Mouse (Mus musculus) kidney, postnatal 0 days (tissue): ENCODE measurements at regions not wholly inside any gene's neighbourhood (a gene's known extent, or its start where the extent isn't known, plus 50 kb on each side); places are given as distances from the start of the nearest gene placed in this dataset.

Experiments
- ATAC-seq: fragments of 200-750 bp; cut with Nextera tagmentation; replicated peaks from 2 replicates; pipeline ENCODE4 v1.8.0; 2017; ENCODE audit warnings: low read depth, moderate number of reproducible peaks, moderate TSS enrichment, moderate library complexity; ENCODE audit not compliant: low FRiP score
- DNase-seq: peaks from one replicate; pipeline ENCODE4 v3.0.0-alpha.2; 2016; ENCODE audit warnings: low spot score
- H3K27ac ChIP-seq: fragments of 300-500 bp; sonication (generic); 2 replicates; pipeline ENCODE4 v1.5.1; 2014; ENCODE audit warnings: mild to moderate bottlenecking
- H3K27me3 ChIP-seq: fragments of 300-500 bp; sonication (generic); 2 replicates; pipeline ENCODE4 v1.6.1; 2014; ENCODE audit warnings: low read length, mixed read lengths; ENCODE audit not compliant: insufficient read depth
- H3K36me3 ChIP-seq: fragments of 300-500 bp; sonication (generic); 2 replicates; pipeline ENCODE4 v1.6.1; 2014; ENCODE audit warnings: low read length, mixed read lengths; ENCODE audit not compliant: insufficient read depth
- H3K4me1 ChIP-seq: fragments of 300-500 bp; sonication (generic); replicated peaks from 2 replicates; pipeline ENCODE4 v1.6.1; 2014; ENCODE audit warnings: antibody characterized with exemption, low read length, mixed read lengths; ENCODE audit not compliant: insufficient read depth
- H3K4me2 ChIP-seq: fragments of 300-500 bp; sonication (generic); 2 replicates; pipeline ENCODE4 v1.6.1; 2014; ENCODE audit warnings: mild to moderate bottlenecking, low read length, moderate library complexity, mixed read lengths
- H3K4me3 ChIP-seq: fragments of 300-500 bp; sonication (generic); replicated peaks from 2 replicates; pipeline ENCODE4 v1.5.1; 2014; ENCODE audit warnings: low read depth, low read length
- H3K9ac ChIP-seq: fragments of 300-500 bp; sonication (generic); 2 replicates; pipeline ENCODE4 v1.6.1; 2014; ENCODE audit warnings: low read depth, low read length
- H3K9me3 ChIP-seq: fragments of 300-500 bp; sonication (generic); replicated peaks from 2 replicates; pipeline ENCODE4 v1.6.1; 2016; ENCODE audit warnings: low read length, inconsistent platforms, mixed read lengths
- CTCF ChIP-seq: IDR thresholded peaks from 2 replicates; pipeline ENCODE4 v1.5.1; 2016; ENCODE audit warnings: antibody characterized with exemption, low read depth, mild to moderate bottlenecking, moderate library complexity
- WGBS: fragments of 180-500 bp; shearing (Covaris S2); extraction: QIAGEN DNeasy Blood & Tissue Kit; methylation state at CpG from one replicate; pipeline ENCODE4 v1.1.7; 2014; 5-methylcytosine and 5-hydroxymethylcytosine counted together

DNA sequence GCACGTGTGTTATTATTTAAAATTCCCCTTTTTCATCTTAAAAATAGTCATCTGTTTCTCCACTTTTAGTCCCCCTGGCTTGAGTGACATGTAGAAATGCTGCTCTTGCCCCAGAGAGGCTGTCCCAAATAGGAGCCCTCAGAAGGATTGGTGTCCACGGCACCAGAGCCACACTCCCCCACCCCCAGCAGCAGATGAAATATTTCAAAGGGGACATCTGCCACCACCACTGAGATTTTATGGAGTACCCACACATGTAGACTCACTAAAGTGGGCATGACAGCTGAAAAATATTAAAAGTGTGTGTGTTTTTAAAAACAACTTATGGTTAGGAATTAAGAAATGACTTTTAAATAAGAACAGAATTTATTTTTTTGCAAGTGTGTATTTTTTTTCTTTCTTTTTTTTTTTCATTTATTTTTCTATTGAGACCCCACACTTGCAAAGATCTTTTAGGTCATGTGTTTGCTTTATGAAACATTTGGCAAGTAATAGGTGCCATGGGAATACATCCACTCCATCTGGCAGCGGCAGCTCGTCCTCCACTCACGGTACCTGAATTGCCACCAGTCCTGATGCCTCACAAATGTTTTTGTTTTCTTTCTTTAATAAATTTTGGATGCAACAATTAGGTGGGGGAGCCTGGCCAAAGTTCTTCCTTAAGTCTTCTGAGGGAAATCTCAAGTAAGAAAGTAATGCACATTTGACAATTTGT is 533.2 kb upstream of the Zeb2 start:
- no peak overlapping the region for H3K9ac ChIP-seq
- H3K27me3 ChIP-seq: no peaks in the 10 kb centered on the region
- H3K4me2 ChIP-seq: no peak overlapping the region
- H3K4me1 ChIP-seq: no peaks in the 10 kb centered on the region
- no peak for ATAC-seq
- H3K9me3 ChIP-seq: no peaks in the 10 kb centered on the region
- H3K4me3 ChIP-seq: no peak overlapping the region
- WGBS: 68% methylated on average over 5 of the region's 5 CpGs
- no peak for DNase-seq
- H3K27ac ChIP-seq: no peak overlapping the region
- no peaks in the 10 kb centered on the region for H3K36me3 ChIP-seq
- TF ChIP-seq CTCF: no peak

DNA sequence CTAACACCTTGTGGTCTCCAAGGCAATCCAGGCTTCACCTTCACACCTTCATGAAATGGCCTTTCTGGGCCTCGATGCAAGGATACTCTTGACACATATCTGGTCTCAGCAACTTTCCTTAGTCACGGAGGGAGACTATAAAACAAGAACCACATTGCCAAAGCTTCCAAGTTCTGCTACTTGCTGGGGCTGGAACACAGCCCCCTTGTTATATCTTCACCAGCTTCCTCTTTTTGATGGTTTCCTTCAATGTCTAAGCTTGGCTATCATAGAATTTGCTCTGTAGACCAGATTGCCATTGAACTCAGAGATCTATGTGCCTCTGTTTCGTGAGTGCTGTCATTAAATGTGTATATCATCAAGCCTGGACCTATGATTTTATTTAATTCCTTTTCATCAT is 530.7 kb upstream of the Zeb2 start:
- no peaks in the 10 kb centered on the region for H3K9me3 ChIP-seq
- ATAC-seq (no peak), DNase-seq (no peak)
- WGBS: 73% methylated on average over 3 of the region's 3 CpGs
- H3K9ac ChIP-seq: no peak overlapping the region
- no peak overlapping the region for H3K4me3 ChIP-seq
- no peak overlapping the region for H3K27ac ChIP-seq
- H3K4me1 ChIP-seq: no peaks in the 10 kb centered on the region
- no peak overlapping the region for H3K4me2 ChIP-seq
- TF ChIP-seq CTCF: no peak
- H3K36me3 ChIP-seq: no peaks in the 10 kb centered on the region
- no peaks in the 10 kb centered on the region for H3K27me3 ChIP-seq

DNA sequence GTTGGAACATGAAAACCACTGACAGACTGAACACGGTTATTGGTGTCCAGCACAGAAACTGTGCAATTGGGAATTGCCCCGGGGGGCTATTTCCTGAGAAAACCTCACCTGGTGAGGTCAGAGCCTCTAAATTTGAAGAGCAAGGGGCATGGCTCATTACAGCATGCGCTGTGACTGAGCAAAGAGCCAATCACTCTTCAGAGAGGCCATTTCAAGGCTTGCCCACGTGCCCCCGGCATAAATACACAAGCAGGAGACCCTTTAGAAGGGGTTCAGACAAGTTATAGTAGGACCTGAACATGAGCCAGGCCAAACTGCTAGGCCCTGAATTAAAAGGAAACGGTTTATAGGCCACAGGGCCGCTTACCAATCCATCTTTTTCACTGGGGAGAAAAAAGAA is 512.9 kb upstream of the Zeb2 start:
- Histone ChIP-seq H3K9me3 (no peaks in the 10 kb centered on the region), H3K27me3 (no peaks in the 10 kb centered on the region), H3K27ac (no peak overlapping the region), H3K4me1 (no peaks in the 10 kb centered on the region), H3K9ac (no peak overlapping the region), H3K4me2 (no peak overlapping the region), H3K36me3 (no peaks in the 10 kb centered on the region), H3K4me3 (no peak overlapping the region)
- no peak for TF ChIP-seq CTCF
- WGBS: 47% methylated on average over 7 of the region's 7 CpGs
- DNase-seq: no peak
- ATAC-seq: no peak

DNA sequence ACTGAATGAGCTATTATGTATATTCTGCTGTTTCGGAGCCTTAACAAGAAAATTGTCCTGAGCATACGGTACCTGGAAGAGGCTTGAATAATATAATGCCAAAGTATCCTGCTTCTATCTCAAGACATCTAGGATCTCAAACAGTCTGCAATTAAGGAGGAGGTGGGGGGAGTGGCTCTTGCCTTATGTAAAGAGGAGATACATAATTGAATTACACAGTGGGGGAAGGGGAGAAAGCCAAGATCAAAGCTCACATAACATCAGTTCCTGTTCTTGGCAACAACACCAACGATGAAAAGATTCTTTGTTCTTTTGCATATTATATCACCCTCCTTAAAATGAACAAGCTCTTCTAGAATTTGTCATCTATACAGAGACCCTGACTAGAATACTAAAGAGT is 512.4 kb upstream of the Zeb2 start:
- Histone ChIP-seq H3K4me1 (no peaks in the 10 kb centered on the region), H3K27ac (no peak overlapping the region), H3K9me3 (no peaks in the 10 kb centered on the region), H3K9ac (no peak overlapping the region), H3K4me3 (no peak overlapping the region), H3K27me3 (no peaks in the 10 kb centered on the region), H3K36me3 (no peaks in the 10 kb centered on the region), H3K4me2 (no peak overlapping the region)
- DNase-seq: peak; percentile 5
- WGBS: 67% methylated on average over 3 of the region's 3 CpGs
- no peak for ATAC-seq
- TF ChIP-seq CTCF: no peak

DNA sequence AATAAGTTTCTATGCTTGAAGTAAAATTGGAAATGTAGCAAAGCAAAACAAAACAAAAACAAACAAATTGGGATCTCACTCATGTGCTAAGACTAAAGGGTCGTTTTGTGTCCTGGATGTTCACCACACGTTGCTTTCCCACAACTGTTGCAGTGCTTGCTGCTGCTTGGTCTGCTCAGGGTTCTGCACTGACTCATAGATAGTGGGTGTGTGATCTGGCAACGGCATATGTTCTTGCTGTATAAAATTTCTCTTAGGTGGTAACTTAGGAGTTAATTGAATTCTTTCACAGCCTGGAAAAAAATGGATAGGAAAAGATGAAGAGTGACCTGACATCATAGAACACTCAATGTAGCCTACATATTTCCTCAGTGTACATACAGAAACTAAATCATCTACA is 505.9 kb upstream of the Zeb2 start:
- no peak for TF ChIP-seq CTCF
- Histone ChIP-seq H3K27me3 (no peaks in the 10 kb centered on the region), H3K27ac (no peak overlapping the region), H3K36me3 (no peaks in the 10 kb centered on the region), H3K4me3 (no peak overlapping the region), H3K9me3 (no peaks in the 10 kb centered on the region), H3K4me1 (no peaks in the 10 kb centered on the region), H3K9ac (no peak overlapping the region), H3K4me2 (no peak overlapping the region)
- ATAC-seq (no peak), DNase-seq (no peak)
- 71% methylated on average over 3 of the region's 3 CpGs for WGBS

DNA sequence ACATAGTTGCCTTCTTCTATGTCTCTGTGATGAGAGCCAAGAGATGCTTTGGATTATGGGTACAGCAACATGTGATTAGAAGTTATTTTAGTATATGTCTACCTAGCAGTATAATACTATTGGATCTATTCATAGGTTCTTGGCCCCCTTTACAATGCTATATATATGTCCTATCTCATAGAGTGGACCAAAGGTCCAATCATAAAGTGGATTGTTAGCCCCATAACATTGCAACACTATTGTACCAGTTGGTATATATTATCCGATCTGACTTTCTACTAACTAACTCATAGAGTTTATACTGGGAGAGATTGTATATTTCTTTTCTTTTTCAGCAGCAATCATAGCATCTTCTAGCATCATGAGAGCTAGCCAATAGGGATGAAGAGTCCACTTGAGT is 491.7 kb upstream of the Zeb2 start:
- Histone ChIP-seq H3K27ac (no peak overlapping the region), H3K9ac (no peak overlapping the region), H3K4me2 (no peak overlapping the region), H3K27me3 (no peaks in the 10 kb centered on the region), H3K36me3 (no peaks in the 10 kb centered on the region), H3K9me3 (no peaks in the 10 kb centered on the region), H3K4me1 (no peaks in the 10 kb centered on the region), H3K4me3 (no peak overlapping the region)
- DNase-seq: no peak
- WGBS: 96% methylated on average over 1 of the region's 1 CpGs
- TF ChIP-seq CTCF: no peak
- no peak for ATAC-seq

DNA sequence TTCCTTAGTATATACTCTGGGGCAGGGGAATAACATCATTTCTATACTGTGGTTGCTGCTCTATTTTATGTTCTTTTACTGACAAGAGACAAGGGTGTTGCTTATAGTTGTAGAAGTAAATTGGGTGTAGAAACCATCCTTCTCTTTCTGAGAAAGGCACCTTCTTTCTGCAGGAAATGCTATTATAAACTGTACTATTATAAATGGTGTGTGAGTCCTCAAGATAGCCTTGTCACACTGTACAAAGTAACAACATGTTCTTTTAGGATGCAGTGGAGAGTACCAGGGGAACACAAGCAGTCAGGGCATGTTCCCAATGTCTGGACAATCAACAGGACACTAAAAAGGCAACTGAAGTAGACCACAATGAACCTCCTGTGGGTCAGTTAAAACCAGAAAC is 490.2 kb upstream of the Zeb2 start:
- H3K4me2 ChIP-seq: no peak overlapping the region
- TF ChIP-seq CTCF: no peak
- H3K4me3 ChIP-seq: no peak overlapping the region
- no peaks in the 10 kb centered on the region for H3K27me3 ChIP-seq
- H3K27ac ChIP-seq: no peak overlapping the region
- H3K9me3 ChIP-seq: no peaks in the 10 kb centered on the region
- no peak for DNase-seq
- no peaks in the 10 kb centered on the region for H3K4me1 ChIP-seq
- no peaks in the 10 kb centered on the region for H3K36me3 ChIP-seq
- ATAC-seq: no peak
- H3K9ac ChIP-seq: no peak overlapping the region
